Mouse (Mus musculus): ENCODE data around the gene Nacc1. TPM values are rescaled to one million over a fixed set of nuclear protein-coding genes. Genes with fewer than 3 reads are reported as not detected.

Gene Nacc1
- polyA plus RNA-seq, 1 experiment = 155 TPM

DNA sequence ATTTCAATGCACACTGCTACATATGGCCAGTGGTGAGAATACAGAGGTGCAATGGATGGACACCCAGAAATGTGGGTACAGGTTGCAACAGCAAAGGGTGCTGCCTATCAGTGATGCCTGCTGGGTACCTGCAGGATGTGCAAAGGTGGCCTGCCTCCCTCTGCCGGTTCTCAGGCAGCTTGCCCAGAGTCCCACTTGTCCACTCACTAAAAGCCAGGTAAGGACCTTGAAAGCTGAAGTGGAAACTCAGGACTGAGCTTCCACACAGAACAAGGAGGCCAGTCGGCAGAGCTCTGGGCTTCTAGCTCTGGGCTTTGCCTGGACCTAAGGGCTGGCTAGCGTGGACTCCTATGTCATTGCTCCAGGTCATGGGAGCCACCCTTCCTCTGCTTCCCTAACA lies 23.6 kb upstream of the Nacc1 start:
- Histone ChIP-seq H3K4me1 (replicated peaks; ENCODE audit: control insufficient read depth, insufficient read depth, low read length) (peaks cover 11% of the 10 kb centered on the region), H3K4me3 (ENCODE audit: control insufficient read depth, insufficient read depth, low read length) (no peak overlapping the region), H3K27me3 (ENCODE audit: control insufficient read depth, insufficient read depth, low read length) (peaks cover 13% of the 10 kb centered on the region; the same call in 1 of the 2 replicates), H3K36me3 (ENCODE audit: control insufficient read depth, insufficient read depth, low read length) (no peaks in the 10 kb centered on the region), H3K27ac (ENCODE audit: control insufficient read depth, insufficient read depth, low read length) (no peak overlapping the region)
- 93% methylated on average over 3 of the region's 3 CpGs for WGBS
- TF ChIP-seq POLR2A (IDR thresholded peaks at IDR 0.05; ENCODE audit: control insufficient read depth, extremely low read depth, insufficient read depth, low read length, poor library complexity) (no peak), CTCF (IDR thresholded peaks at IDR 0.05; ENCODE audit: borderline replicate concordance, control insufficient read depth, extremely low read depth, insufficient read depth, low read length, poor library complexity) (no peak)
- no peak for DNase-seq

- no peak overlapping the region for H3K4me3 ChIP-seq (ENCODE audit: control insufficient read depth, insufficient read depth, low read length)
- no peak overlapping the region for H3K27ac ChIP-seq (ENCODE audit: control insufficient read depth, insufficient read depth, low read length)
- H3K36me3 ChIP-seq (ENCODE audit: control insufficient read depth, insufficient read depth, low read length) = no peaks in the 10 kb centered on the region
- peaks cover 11% of the 10 kb centered on the region for H3K4me1 ChIP-seq (replicated peaks; ENCODE audit: control insufficient read depth, insufficient read depth, low read length)
- no peak for DNase-seq
- TF ChIP-seq CTCF (IDR thresholded peaks at IDR 0.05; ENCODE audit: borderline replicate concordance, control insufficient read depth, extremely low read depth, insufficient read depth, low read length, poor library complexity) (no peak), POLR2A (IDR thresholded peaks at IDR 0.05; ENCODE audit: control insufficient read depth, extremely low read depth, insufficient read depth, low read length, poor library complexity) (no peak)
- 98% methylated on average over 1 of the region's 1 CpGs for WGBS
- H3K27me3 ChIP-seq (ENCODE audit: control insufficient read depth, insufficient read depth, low read length) = peaks cover 20% of the 10 kb centered on the region
Observed at GRCm38 (mm10) chr8:84709931-84710330, 22.3 kb upstream of the Nacc1 start.

DNA sequence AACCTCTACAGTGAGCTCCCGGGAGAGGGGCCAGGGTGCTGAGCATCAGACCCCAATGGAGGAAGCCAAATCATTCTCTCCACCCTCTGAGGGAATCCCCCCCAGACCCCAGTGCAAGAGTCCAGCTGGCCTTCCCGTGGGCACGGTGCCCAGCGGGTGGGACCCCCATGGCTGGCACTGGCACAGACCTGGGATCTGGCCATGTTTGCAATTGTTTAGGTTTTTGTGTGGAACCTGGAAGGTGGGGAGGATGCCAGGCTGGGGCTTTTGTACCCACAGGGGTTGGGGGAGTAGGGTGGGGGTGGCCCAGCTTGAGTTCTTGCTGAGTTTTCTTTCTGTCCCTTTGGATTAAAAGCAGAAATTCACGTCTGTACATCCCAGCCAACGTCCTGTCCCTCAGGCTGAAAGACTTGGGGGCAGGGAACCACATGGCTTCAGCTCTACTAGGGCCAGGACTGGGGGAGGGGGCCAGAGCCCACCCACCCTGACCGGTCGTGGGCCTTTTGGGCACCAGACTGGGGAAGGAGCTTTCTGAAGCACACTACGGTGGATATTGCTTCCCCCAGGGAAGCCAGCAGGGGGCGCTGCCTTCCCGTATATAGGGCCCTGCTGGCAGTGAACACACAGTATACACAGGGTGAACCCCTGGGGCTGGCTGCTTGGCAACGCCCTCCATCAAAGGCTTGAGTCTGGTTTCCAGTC lies 21.3 kb upstream of the Nacc1 start:
- Histone ChIP-seq H3K27me3 (ENCODE audit: control insufficient read depth, insufficient read depth, low read length) (peaks cover 20% of the 10 kb centered on the region), H3K4me3 (ENCODE audit: control insufficient read depth, insufficient read depth, low read length) (no peak overlapping the region), H3K27ac (ENCODE audit: control insufficient read depth, insufficient read depth, low read length) (no peak overlapping the region), H3K4me1 (replicated peaks; ENCODE audit: control insufficient read depth, insufficient read depth, low read length) (peaks cover 16% of the 10 kb centered on the region), H3K36me3 (ENCODE audit: control insufficient read depth, insufficient read depth, low read length) (no peaks in the 10 kb centered on the region)
- peak; percentile 96 for TF ChIP-seq CTCF (IDR thresholded peaks at IDR 0.05; ENCODE audit: borderline replicate concordance, control insufficient read depth, extremely low read depth, insufficient read depth, low read length, poor library complexity)
- no peak for TF ChIP-seq POLR2A (IDR thresholded peaks at IDR 0.05; ENCODE audit: control insufficient read depth, extremely low read depth, insufficient read depth, low read length, poor library complexity)
- 38% methylated on average over 12 of the region's 12 CpGs for WGBS
- DNase-seq = peak; percentile 81

DNA sequence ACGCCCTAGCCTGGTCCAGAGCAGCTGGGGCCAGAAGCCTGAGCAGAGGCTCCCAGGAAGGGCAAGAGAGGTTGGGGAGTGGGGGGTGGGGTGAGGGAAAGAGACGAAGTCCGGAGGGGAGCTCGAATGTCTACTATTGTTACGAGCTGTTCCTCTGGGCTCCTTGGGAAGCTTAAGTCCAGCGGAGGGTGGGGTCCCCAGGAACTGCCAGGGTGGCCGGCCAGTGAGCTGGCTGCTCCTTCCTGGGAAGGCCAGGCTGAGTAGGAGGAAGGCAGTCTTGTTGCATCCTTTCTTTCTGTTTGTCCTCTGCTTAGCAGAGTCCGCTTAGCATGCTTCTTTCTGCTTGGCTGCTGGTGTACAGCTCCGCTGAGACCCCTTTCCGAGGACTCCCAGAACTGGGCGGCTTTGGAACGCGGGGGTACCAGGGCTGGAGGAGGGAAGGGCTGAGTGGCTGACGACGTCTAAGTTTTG lies 20.4 kb upstream of the Nacc1 start:
- no peak for TF ChIP-seq CTCF (IDR thresholded peaks at IDR 0.05; ENCODE audit: borderline replicate concordance, control insufficient read depth, extremely low read depth, insufficient read depth, low read length, poor library complexity)
- no peak for TF ChIP-seq POLR2A (IDR thresholded peaks at IDR 0.05; ENCODE audit: control insufficient read depth, extremely low read depth, insufficient read depth, low read length, poor library complexity)
- H3K27ac ChIP-seq (ENCODE audit: control insufficient read depth, insufficient read depth, low read length) = no peak overlapping the region
- WGBS = 69% methylated on average over 15 of the region's 15 CpGs
- H3K4me3 ChIP-seq (ENCODE audit: control insufficient read depth, insufficient read depth, low read length) = no peak overlapping the region
- H3K4me1 ChIP-seq (replicated peaks; ENCODE audit: control insufficient read depth, insufficient read depth, low read length) = peaks cover 23% of the 10 kb centered on the region
- H3K36me3 ChIP-seq (ENCODE audit: control insufficient read depth, insufficient read depth, low read length) = no peaks in the 10 kb centered on the region
- H3K27me3 ChIP-seq (ENCODE audit: control insufficient read depth, insufficient read depth, low read length) = peaks cover 20% of the 10 kb centered on the region
- no peak for DNase-seq

DNA sequence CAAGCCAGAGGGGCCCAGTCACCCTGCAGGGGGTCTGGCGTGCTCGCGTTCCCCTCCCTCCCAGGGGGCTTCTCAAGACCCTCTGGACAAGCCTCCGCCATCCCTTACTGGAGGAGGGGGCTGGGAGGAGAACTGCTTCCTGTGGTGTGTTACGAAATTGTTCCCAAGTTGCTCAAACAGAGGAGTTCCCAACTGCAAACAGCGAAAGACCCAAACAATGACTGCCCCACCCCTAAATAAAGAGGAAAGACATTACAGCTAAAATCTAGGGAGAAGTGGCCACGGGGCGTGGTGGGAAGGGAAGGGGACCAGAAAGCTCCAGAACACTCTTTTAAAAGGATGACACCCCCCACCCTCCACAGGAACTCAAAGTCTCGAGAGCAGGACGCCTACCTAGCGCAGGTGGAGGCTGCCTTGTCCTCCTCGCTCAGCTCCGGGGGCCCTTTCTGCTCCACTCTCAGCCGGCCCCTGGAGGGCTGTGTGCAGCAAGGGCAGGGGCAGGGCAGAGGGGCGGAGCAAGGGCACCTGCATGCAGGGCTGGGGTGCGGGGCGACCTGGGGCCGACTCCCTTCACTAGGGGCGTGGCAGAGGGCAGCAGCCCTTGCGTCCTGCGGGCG lies 19.7 kb upstream of the Nacc1 start:
- Histone ChIP-seq H3K27me3 (ENCODE audit: control insufficient read depth, insufficient read depth, low read length) (peaks cover 20% of the 10 kb centered on the region), H3K4me3 (ENCODE audit: control insufficient read depth, insufficient read depth, low read length) (no peak overlapping the region), H3K36me3 (ENCODE audit: control insufficient read depth, insufficient read depth, low read length) (no peaks in the 10 kb centered on the region), H3K4me1 (replicated peaks; ENCODE audit: control insufficient read depth, insufficient read depth, low read length) (peaks cover 30% of the 10 kb centered on the region), H3K27ac (ENCODE audit: control insufficient read depth, insufficient read depth, low read length) (no peak overlapping the region)
- WGBS = 6% methylated on average over 22 of the region's 22 CpGs
- peak; percentile 41 for DNase-seq
- TF ChIP-seq CTCF (IDR thresholded peaks at IDR 0.05; ENCODE audit: borderline replicate concordance, control insufficient read depth, extremely low read depth, insufficient read depth, low read length, poor library complexity) (0 out of 2 replicates have a peak, but pooled peaks have one; percentile 12), POLR2A (IDR thresholded peaks at IDR 0.05; ENCODE audit: control insufficient read depth, extremely low read depth, insufficient read depth, low read length, poor library complexity) (no peak)

GRCm38 (mm10) chr8:84706610-84707266 lies 19.1 kb upstream of the Nacc1 start:
- no peak for DNase-seq
- Histone ChIP-seq H3K4me1 (replicated peaks; ENCODE audit: control insufficient read depth, insufficient read depth, low read length) (peaks cover 34% of the 10 kb centered on the region), H3K27me3 (ENCODE audit: control insufficient read depth, insufficient read depth, low read length) (peaks cover 20% of the 10 kb centered on the region), H3K4me3 (ENCODE audit: control insufficient read depth, insufficient read depth, low read length) (no peak overlapping the region), H3K27ac (ENCODE audit: control insufficient read depth, insufficient read depth, low read length) (no peak overlapping the region), H3K36me3 (ENCODE audit: control insufficient read depth, insufficient read depth, low read length) (no peaks in the 10 kb centered on the region)
- TF ChIP-seq CTCF (IDR thresholded peaks at IDR 0.05; ENCODE audit: borderline replicate concordance, control insufficient read depth, extremely low read depth, insufficient read depth, low read length, poor library complexity) (no peak), POLR2A (IDR thresholded peaks at IDR 0.05; ENCODE audit: control insufficient read depth, extremely low read depth, insufficient read depth, low read length, poor library complexity) (no peak)
- WGBS = 5% methylated on average over 45 of the region's 45 CpGs

Measured in thymus, adult 2 months (tissue).